Mouse (Mus musculus) testis, postnatal 10 days (tissue): ENCODE measurements around the gene Serpina12.

Source experiments
- DNase-seq: peaks from one replicate; pipeline ENCODE4 v3.0.0; 2021; ENCODE audit warnings: low spot score

The Serpina12 gene

GRCm38 (mm10) chr12:104044343-104044742, at the start of gene Serpina12:
TSS of gene Serpina12 (minus strand) at chr12:104044443.
- DNase-seq, result no peak

- DNase-seq, result no peak
Observed at GRCm38 (mm10) chr12:104091303-104091702, 47.1 kb upstream of the Serpina12 start.

- no peak for DNase-seq
Observed at GRCm38 (mm10) chr12:104090119-104090518, 45.9 kb upstream of the Serpina12 start.

GRCm38 (mm10) chr12:104072286-104072685, 28.0 kb upstream of the Serpina12 start:
- DNase-seq, result no peak

GRCm38 (mm10) chr12:104071708-104072107, 27.5 kb upstream of the Serpina12 start:
- DNase-seq, result no peak

- peak; percentile 93 for DNase-seq
Observed at GRCm38 (mm10) chr12:104069620-104070019, 25.4 kb upstream of the Serpina12 start.

GRCm38 (mm10) chr12:104067549-104067948, 23.3 kb upstream of the Serpina12 start:
- DNase-seq, result peak; percentile 64

GRCm38 (mm10) chr12:104066241-104066640, 22.0 kb upstream of the Serpina12 start:
- peak; percentile 86 for DNase-seq

- DNase-seq, result no peak
Observed at GRCm38 (mm10) chr12:104064996-104065395, 20.8 kb upstream of the Serpina12 start.

GRCm38 (mm10) chr12:104064532-104064931, 20.3 kb upstream of the Serpina12 start:
- no peak for DNase-seq

- no peak for DNase-seq
Observed at GRCm38 (mm10) chr12:104061862-104062261, 17.6 kb upstream of the Serpina12 start.

GRCm38 (mm10) chr12:104060126-104060525, 15.9 kb upstream of the Serpina12 start:
- DNase-seq, result no peak

- no peak for DNase-seq
Observed at GRCm38 (mm10) chr12:104057531-104057930, 13.3 kb upstream of the Serpina12 start.

GRCm38 (mm10) chr12:104057050-104057449, 12.8 kb upstream of the Serpina12 start:
- DNase-seq, result peak; percentile 54

- no peak for DNase-seq
Observed at GRCm38 (mm10) chr12:104055755-104056154, 11.5 kb upstream of the Serpina12 start.

- DNase-seq, result no peak
Observed at GRCm38 (mm10) chr12:104053995-104054394, 9.8 kb upstream of the Serpina12 start.

- no peak for DNase-seq
Observed at GRCm38 (mm10) chr12:104045713-104046112, 1.5 kb upstream of the Serpina12 start.

GRCm38 (mm10) chr12:104042753-104043152, 1.5 kb downstream of the Serpina12 start:
- DNase-seq, result no peak

GRCm38 (mm10) chr12:104041401-104041800, 2.8 kb downstream of the Serpina12 start:
- DNase-seq, result no peak

- DNase-seq, result no peak
Observed at GRCm38 (mm10) chr12:104038181-104038580, 6.1 kb downstream of the Serpina12 start.

- no peak for DNase-seq
Observed at GRCm38 (mm10) chr12:104033752-104034151, 10.5 kb downstream of the Serpina12 start.

GRCm38 (mm10) chr12:104029986-104030385, 14.3 kb downstream of the Serpina12 start:
- peak; percentile 55 for DNase-seq

GRCm38 (mm10) chr12:104015280-104015679, 29.0 kb downstream of the Serpina12 start:
- DNase-seq, result no peak

GRCm38 (mm10) chr12:104013620-104014019, 30.6 kb downstream of the Serpina12 start, which contains the start of gene Serpina9:
TSS of gene Serpina9 (minus strand) at chr12:104013755.
- no peak for DNase-seq

- no peak for DNase-seq
Observed at GRCm38 (mm10) chr12:104004689-104005088, 39.6 kb downstream of the Serpina12 start.
